Mouse (Mus musculus): ENCODE results near the gene Gm20388.
A peak's percentile ranks its signal among the peaks of the same experiment; 100 is the strongest.

Gene Gm20388

DNA sequence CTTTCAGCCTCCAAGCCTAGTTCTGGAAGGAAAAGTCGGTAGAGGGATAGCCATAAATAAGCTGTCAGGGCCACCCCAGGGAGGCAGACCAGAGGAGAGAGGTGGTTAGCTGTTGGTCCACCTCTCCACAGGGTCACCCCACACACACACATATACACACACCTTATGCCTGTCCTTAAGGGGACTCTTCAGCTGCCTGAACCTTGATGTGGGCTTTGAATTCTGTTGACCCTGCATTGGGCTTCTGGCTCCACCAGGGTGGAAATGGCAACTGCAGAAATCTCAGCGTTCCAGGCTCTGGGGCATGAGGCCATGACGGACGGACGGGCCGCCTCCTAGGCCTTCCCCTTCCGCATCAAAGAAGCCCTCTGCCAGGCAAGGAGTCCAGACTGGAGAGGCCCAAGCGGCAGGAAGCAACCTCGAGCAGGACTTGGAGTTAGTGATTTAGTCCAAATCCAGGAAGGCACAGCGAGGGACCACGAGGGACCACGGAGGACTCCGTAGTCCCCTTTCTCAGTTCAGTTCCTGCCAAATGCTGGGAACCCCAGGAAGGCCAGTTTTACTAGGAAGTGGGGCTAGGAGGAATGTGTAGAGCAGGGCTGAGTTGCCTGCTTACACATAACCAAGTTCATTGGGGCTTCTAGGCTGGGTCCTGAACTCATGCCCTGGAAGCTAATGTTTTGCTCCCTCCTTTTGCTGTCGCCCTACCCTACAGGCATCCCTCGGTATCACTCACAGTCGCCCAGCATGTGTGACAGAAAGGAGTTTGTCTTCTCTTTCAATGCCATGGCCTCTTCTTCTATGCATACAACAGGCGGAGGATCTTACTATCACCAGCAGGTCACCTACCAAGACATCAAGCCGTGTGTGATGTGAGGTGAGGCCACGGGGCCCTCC is 1175.6 kb downstream of the Gm20388 start:
- DNase-seq (ENCODE audit: low spot score in 2 of 2), result no peak

DNA sequence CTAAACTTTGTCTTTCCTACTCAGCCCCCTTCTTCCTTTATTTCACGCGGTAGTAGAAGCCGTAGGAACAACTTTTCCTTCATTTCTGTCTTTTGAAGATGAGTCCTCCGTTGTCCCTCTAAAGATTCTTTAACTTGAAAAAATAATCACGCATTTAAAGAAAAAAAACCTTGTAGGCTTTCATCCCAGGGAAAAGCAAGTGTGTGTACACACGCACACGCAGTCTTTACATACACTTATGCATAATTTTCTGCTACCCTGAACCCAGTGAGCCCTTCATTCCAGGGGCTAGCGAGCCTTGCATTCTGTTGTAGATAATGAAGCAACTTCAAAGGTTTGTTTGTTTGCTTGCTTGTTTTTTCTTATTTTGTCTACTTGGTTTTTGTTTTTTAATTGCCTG is 1177.6 kb downstream of the Gm20388 start:
- no peak for DNase-seq (ENCODE audit: low spot score in 2 of 2)

DNA sequence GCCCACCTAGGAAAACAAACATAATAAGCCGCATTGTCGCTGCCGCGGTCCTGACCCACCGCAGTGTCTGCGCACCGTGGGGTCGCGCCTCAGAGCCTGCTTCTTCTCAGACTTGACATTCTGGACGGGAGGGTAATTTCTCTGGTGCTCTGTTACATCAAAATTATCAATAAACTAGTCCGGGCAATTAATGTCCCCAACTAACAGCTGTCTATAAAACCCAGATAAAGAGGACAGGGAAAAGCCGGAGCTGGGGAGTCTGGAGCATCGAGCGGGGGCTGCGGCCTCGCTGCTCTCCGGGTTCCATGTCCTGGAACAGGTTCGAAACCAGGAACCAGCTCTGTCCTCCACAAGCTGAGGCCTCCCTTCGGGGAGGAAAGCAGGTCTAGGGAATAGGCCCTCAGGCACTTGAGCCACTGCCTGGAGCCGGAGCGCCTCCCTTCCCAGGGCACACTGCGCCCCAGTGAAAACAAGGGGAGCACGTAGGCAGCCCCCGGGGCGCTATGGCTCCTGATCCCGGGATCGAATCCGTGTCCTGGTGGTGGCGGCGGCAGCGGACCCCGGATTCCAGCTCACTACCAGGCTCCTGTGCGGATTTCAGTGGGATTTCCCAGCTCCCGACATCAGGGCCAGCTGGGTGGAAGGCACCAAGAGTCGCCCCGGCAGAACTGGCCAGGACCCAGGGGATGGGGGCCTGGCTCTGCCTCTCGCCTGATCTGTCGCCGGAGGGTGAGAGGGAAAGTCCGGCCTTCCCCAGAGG is 1178.4 kb downstream of the Gm20388 start:
- no peak for DNase-seq (ENCODE audit: low spot score in 2 of 2)

DNA sequence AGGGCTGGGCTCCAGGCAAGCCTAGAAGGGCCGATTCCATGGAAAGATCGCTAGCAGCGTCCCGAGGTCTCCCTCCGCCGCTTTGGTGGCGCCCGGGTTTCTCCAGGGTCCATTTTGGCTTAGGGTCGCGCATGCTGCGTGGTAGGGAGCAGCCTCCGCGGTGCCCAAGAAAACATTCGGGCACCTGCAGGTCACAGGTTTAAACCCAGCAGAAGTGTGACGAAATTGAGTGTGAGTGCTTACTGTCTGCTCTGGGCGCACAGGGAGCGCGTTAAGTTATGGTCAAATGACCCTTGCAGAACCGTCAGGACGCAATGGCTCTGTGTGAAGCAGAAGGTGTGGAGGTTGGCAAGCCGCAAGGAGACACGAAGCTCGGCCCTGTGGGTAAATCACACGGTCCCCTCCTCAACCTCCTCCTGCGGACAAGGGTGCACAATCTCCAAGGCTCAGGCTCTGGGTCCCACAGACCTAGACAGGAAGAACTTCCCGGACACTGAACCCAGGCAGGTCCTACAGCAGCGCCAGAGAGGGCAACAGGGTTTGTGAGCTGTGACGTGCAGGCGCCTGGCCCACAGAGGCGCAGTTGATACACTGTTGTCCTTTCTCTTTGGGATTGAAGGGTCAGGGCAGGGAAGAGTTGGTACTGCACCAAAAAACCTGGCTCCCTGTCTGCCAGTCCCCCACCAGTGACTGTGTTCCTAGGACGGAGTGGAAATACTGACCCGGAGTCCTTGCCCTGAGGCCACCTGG is 1179.2 kb downstream of the Gm20388 start:
- no peak for DNase-seq (ENCODE audit: low spot score in 2 of 2)

DNA sequence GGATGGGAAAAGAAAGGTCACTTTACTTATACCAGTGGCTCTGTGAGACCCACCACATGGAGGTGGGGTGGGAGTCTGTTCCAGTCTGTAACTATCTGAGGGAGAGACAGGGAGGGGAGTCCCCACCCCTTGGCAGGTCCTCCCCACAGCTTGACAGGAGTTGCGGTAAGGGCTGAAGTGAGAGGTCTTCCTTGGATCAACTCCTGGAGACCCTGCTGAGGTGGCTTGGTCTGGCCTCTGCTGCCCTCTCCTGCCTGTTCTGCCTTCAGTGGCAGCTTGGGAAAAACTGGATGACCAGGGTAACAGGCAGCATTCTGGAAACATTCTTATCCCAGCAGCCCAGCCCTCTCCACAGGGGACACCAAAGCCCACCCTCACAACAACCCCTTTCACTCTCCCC is 1180.1 kb downstream of the Gm20388 start:
- no peak for DNase-seq (ENCODE audit: low spot score in 2 of 2)

DNA sequence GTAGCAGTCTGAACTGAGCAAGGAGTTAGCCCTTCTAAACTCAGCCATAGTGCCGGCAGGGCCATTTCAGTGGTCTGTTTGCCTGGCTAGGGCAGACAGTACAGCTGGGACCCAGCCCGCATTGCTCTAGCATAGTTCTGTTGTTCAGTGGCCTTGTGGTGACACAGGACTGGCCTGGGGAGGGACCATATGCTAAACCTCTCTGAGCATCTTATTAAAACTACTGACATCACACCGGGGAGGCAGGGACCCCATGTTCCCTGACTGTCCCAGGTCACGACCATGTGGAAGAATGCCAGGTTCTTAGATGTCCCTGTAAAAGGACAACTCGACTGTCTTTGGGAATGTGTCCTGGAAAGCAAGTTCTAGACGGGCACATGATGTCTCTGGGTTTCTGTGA is 1181.5 kb downstream of the Gm20388 start:
- no peak for DNase-seq (ENCODE audit: low spot score in 2 of 2)

DNA sequence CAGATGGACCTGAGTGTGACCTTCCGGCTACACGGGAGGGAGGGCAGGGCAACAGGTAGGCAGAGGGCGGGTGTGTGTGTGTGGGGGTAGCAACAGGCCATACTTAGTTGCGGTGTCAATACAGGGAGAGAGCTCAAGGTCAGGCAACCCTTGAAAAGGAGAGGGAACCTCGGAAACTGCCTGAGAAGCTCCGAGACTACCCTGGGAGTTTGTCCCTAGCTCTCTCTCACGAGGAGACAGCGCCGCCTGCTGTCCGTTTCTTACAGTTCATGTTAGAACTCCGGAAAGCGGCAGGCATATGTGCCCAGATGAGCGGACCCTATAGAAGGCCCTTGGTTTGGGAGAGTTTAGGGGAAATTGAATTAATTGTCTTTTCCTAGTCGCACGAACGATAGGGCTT is 1182.0 kb downstream of the Gm20388 start:
- DNase-seq (ENCODE audit: low spot score in 2 of 2), result peak; percentile 74 to 79

DNA sequence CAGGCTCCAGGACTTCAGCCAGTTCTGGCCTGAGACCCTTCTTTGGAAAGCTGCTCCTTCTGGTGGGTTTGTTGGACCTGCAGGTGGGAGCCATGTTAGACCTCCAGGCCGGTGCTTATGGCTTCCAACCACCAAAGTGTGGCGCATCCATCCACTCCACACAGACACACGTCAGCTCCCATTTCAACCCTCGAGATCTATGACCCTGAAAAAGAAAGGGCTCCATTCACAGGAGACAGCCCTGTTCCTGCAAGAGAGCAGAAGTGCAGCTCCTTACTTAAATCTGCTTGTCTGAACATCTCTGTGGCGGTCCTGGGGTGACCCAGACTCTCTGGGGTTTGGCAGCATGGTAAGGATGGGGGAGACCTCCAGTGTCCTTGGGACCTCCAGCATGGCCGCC is 1182.9 kb downstream of the Gm20388 start:
- no peak for DNase-seq (ENCODE audit: low spot score in 2 of 2)

DNA sequence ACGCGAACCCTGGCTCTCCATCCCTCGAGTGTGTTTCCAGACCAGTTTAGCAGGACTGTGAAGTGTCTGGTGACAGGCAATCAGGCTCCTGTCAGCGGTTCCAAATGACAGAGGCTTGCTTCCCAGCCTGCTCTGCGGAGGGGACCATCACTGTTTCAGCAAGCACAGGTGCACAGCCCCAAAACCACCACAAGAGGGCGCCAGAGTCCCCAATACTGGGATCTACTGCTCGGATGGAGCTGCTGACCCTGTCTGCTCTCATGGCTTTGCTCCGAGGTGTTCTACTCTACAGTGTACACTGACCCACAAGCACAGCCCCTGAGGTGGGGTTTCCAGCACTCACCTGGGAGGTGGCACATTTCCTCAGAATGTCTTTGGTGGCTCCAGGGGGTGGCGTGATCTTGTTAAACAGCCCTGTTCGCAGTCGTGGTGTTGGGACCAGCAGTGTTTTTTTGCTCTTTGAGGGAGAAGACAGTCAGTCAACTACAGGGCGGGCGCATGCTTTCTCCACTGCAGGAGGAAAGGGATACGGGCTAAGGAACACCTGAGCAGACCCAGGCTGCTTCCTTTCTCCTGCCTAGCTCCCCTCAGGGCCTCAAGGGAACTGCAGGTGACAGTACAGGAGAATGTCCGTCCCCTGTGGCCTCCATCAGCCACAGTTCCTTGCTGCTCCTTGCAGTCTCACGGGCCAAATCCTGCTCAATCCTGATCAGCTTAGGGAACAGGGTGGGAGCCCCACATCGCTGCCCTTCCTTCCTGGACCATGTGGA is 1193.6 kb downstream of the Gm20388 start:
- DNase-seq (ENCODE audit: low spot score in 2 of 2), result peak; percentile 57 to 68

DNA sequence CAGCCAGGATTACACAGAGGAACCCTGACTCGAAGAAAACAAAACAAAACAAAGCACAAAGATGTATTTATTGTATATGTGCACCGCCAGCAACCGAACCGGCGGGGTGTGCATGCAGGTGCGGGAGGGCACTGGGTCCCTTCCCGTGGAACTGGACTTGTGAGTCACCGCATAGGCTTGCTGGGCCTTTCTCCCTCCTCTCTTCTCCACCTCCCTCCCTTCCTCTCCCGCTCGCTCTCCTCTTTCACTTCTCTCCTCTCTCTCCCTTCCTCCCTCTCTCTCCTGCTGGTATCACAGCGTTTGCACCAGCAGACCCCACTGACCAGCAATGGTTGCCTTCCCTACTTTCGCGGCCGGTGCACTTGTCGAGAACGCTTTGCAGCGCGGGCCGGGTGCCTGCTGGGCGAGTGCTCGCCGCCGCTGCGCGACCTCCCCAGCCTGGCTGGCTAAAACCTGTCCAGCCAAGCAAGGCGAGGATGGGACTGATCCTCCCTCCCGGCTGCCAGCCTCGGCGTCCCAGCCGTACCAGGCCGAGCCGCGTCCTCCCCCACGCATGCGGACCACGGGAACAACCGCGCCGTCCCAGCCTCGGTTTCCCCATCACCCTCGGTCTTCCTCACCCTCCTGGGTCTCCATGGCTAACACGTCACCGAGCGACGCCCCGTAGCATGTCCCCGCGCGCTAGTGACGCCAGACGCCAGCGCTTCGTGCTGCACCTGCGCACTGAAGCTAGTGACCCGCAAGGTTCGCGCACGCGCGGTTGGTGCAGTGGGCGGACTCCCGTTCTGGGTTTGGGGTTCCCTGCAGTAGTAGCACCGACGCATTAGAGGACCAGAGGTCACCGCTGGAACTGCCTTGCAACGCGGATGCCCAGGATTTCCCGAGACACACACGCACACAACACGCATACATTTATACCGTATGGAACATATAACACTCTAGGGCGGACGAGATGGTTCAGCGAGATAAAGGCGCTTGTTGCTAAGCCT is 1197.3 kb downstream of the Gm20388 start, which contains the start of gene Mthfsd:
Mthfsd (minus strand) TSS at position 725 of the 989 bp plus-strand sequence.
- peak; percentile 97 to 98 for DNase-seq (ENCODE audit: low spot score in 2 of 2)

DNA sequence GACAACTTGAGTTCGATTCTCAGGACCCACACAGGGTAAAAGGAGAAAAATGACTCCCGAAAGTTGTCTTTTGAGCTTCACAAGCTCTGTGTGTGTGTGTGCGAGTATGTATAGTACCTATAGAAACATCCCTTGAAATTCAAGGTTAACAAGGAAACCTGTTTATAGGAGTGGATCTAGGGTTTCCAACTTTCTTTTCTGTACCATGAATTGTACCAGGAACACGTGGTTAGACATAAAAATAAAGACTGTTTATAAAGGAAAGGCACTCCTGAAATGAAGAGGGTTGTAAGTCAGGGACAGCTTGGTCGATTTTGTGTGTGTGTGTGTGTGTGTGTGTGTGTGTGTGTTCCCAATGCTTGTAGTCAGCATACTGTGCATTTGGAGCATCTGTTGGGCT is 1198.0 kb downstream of the Gm20388 start:
- DNase-seq (ENCODE audit: low spot score in 2 of 2), result no peak

DNA sequence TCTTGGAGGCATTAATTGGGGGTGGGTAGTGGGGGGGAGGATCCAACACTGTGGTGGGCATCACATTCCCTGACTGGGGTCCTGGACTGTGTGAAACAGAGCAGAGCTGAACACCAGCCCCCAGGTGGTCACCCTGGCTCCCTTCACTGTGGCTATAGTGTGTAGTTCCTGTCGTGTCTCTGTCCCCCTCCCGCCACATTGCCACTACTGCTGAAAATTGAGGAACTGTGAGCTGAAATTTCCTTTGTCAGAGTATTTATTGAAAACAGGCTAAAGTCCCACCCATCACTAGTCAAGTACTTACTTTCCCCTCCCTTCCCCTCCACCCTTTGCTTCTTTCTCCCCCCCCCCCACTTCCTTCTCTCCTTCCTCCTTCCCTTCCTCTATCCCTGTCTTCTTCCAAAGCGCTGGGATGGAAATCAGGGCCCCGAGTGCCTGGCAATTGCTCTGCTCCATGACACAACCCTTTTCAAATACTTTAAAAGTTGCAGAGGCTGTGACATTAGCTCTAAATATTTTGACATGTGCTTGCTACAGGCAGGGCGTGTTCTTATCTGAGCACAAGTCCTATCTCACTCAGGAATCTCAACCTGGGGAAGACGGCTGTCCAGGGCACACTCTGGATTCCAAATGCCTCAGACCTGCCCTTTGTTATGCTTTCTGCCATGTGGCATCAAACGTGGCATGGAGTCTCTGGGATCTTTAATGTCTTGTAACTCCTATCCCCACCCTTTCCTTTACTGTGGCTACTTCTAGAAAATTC is 1200.7 kb downstream of the Gm20388 start:
- DNase-seq (ENCODE audit: low spot score in 2 of 2), result no peak

DNA sequence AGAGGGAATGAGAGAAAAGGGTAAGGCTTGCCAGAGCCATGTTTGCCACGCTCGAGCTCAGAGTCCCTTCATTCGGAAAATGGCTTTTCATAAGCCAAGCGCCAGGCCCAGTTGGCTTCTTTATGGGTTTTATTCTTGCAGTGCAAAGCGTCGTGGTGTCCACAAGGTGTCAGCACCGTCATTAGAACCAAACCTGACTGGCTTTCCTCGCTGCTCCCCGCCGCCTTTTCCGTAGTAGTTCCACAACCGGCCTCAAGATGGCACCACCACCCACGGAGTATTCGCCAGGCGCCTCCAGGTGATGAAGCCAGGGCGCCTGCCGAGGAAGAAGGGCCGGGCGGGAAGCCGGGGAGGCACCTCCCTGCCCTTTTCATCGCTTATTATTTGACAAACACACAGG is 1202.6 kb downstream of the Gm20388 start:
- DNase-seq (ENCODE audit: low spot score in 2 of 2), result peak; percentile 98

DNA sequence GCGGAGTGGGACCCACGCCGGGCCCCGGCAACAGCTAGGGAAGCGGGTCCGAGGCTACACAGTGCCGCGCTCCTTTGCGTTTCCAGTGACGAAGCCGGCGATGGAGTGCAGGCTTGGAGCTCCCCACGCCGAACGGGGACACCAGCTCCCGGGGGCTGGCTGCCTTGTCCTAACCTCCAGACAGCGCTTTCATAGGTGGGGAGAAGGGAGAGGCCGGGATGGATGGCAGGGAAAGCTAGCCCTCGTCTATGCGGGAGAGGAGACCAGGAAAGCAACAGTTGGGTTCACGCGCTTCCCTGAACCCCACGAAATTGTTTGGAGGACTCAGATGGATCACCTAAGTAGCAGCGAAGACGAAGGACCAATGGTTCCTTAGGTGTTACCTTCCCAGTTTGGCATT is 1204.5 kb downstream of the Gm20388 start:
- DNase-seq (ENCODE audit: low spot score in 2 of 2), result no peak

DNA sequence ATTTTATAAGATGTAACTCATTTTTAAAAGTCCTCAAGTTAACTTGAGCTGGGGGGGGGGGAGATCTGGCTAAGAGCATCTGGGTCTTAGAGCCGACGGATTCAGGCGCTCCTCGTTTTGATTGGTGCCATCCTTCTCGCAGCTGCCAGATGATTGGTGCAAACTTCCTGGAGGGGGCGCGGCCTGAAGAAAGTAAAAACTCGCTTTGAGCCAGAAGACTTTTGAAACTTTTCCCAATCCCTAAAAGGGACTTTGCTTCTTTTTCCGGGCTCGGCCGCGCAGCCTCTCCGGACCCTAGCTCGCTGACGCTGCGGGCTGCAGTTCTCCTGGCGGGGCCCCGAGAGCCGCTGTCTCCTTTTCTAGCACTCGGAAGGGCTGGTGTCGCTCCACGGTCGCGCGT is 1205.3 kb downstream of the Gm20388 start, which contains the start of gene Foxc2:
Foxc2 (plus strand) TSS at position 224 of the 400 bp plus-strand sequence.
- DNase-seq (ENCODE audit: low spot score in 2 of 2), result peak in 1 of 2 experiments; percentile 36

DNA sequence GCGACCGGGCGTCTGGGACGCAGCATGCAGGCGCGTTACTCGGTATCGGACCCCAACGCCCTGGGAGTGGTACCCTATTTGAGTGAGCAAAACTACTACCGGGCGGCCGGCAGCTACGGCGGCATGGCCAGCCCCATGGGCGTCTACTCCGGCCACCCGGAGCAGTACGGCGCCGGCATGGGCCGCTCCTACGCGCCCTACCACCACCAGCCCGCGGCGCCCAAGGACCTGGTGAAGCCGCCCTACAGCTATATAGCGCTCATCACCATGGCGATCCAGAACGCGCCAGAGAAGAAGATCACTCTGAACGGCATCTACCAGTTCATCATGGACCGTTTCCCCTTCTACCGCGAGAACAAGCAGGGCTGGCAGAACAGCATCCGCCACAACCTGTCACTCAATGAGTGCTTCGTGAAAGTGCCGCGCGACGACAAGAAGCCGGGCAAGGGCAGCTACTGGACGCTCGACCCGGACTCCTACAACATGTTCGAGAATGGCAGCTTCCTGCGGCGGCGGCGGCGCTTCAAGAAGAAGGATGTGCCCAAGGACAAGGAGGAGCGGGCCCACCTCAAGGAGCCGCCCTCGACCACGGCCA is 1206.0 kb downstream of the Gm20388 start:
- no peak for DNase-seq (ENCODE audit: low spot score in 2 of 2)

DNA sequence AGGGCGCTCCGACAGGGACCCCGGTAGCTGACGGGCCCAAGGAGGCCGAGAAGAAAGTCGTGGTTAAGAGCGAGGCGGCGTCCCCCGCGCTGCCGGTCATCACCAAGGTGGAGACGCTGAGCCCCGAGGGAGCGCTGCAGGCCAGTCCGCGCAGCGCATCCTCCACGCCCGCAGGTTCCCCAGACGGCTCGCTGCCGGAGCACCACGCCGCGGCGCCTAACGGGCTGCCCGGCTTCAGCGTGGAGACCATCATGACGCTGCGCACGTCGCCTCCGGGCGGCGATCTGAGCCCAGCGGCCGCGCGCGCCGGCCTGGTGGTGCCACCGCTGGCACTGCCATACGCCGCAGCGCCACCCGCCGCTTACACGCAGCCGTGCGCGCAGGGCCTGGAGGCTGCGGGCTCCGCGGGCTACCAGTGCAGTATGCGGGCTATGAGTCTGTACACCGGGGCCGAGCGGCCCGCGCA is 1206.6 kb downstream of the Gm20388 start:
- no peak for DNase-seq (ENCODE audit: low spot score in 2 of 2)

DNA sequence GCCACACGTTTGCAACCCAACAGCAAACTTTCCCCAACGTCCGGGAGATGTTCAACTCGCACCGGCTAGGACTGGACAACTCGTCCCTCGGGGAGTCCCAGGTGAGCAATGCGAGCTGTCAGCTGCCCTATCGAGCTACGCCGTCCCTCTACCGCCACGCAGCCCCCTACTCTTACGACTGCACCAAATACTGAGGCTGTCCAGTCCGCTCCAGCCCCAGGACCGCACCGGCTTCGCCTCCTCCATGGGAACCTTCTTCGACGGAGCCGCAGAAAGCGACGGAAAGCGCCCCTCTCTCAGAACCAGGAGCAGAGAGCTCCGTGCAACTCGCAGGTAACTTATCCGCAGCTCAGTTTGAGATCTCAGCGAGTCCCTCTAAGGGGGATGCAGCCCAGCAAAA is 1207.3 kb downstream of the Gm20388 start:
- DNase-seq (ENCODE audit: low spot score in 2 of 2), result no peak

All from frontal cortex, postnatal 25 days (tissue).